Mouse (Mus musculus): Measurements from ENCODE around the gene Prrt4. TPM values are rescaled to one million over a fixed set of nuclear protein-coding genes. Genes with fewer than 3 reads are reported as not detected.

The Prrt4 gene
- polyA plus RNA-seq, 1 experiment from 2014 or later = 1.4 TPM

- no peaks in the 10 kb centered on the region for H3K4me1 ChIP-seq (ENCODE audit: control insufficient read depth, insufficient read depth, low read length)
- H3K27me3 ChIP-seq (ENCODE audit: control insufficient read depth, insufficient read depth, low read length) = no peaks in the 10 kb centered on the region
- no peak for DNase-seq (ENCODE audit: low spot score)
- no peak overlapping the region for H3K9ac ChIP-seq (ENCODE audit: low read length)
- no peak for ATAC-seq (ENCODE audit: insufficient read depth, low FRiP score, low TSS enrichment)
- 71% methylated on average over 7 of the region's 7 CpGs for WGBS
- no peaks in the 10 kb centered on the region for H3K9me3 ChIP-seq (ENCODE audit: control insufficient read depth, low read length)
- H3K4me3 ChIP-seq (ENCODE audit: low read depth, low read length) = no peak overlapping the region
- no peak overlapping the region for H3K4me2 ChIP-seq (ENCODE audit: low read depth)
- no peak overlapping the region for H3K27ac ChIP-seq (ENCODE audit: low read depth, low read length)
- 0 out of 2 replicates have a peak, but pooled peaks cover 2% of the 10 kb centered on the region for H3K36me3 ChIP-seq (ENCODE audit: control insufficient read depth, insufficient read depth, low read length)
Observed at GRCm38 (mm10) chr6:29146641-29147040, 32.7 kb downstream of the Prrt4 start.

GRCm38 (mm10) chr6:29145456-29146307, 33.7 kb downstream of the Prrt4 start:
- H3K27me3 ChIP-seq (ENCODE audit: control insufficient read depth, insufficient read depth, low read length) = no peaks in the 10 kb centered on the region
- H3K4me1 ChIP-seq (ENCODE audit: control insufficient read depth, insufficient read depth, low read length) = no peaks in the 10 kb centered on the region
- no peak overlapping the region for H3K9ac ChIP-seq (ENCODE audit: low read length)
- DNase-seq (ENCODE audit: low spot score) (no peak), ATAC-seq (ENCODE audit: insufficient read depth, low FRiP score, low TSS enrichment) (no peak)
- H3K9me3 ChIP-seq (ENCODE audit: control insufficient read depth, low read length) = no peaks in the 10 kb centered on the region
- no peak overlapping the region for H3K4me3 ChIP-seq (ENCODE audit: low read depth, low read length)
- no peak overlapping the region for H3K27ac ChIP-seq (ENCODE audit: low read depth, low read length)
- 0 out of 2 replicates have a peak, but pooled peaks cover 2% of the 10 kb centered on the region for H3K36me3 ChIP-seq (ENCODE audit: control insufficient read depth, insufficient read depth, low read length)
- H3K4me2 ChIP-seq (ENCODE audit: low read depth) = no peak overlapping the region
- 70% methylated on average over 12 of the region's 12 CpGs for WGBS

GRCm38 (mm10) chr6:29144971-29145370, 34.4 kb downstream of the Prrt4 start:
- WGBS = 83% methylated on average over 3 of the region's 3 CpGs
- ATAC-seq (ENCODE audit: insufficient read depth, low FRiP score, low TSS enrichment) (no peak), DNase-seq (ENCODE audit: low spot score) (no peak)
- Histone ChIP-seq H3K27me3 (ENCODE audit: control insufficient read depth, insufficient read depth, low read length) (no peaks in the 10 kb centered on the region), H3K4me3 (ENCODE audit: low read depth, low read length) (no peak overlapping the region), H3K27ac (ENCODE audit: low read depth, low read length) (no peak overlapping the region), H3K9ac (ENCODE audit: low read length) (no peak overlapping the region), H3K4me1 (ENCODE audit: control insufficient read depth, insufficient read depth, low read length) (no peaks in the 10 kb centered on the region), H3K9me3 (ENCODE audit: control insufficient read depth, low read length) (no peaks in the 10 kb centered on the region), H3K36me3 (ENCODE audit: control insufficient read depth, insufficient read depth, low read length) (0 out of 2 replicates have a peak, but pooled peaks cover 2% of the 10 kb centered on the region), H3K4me2 (ENCODE audit: low read depth) (no peak overlapping the region)

- H3K4me3 ChIP-seq (ENCODE audit: low read depth, low read length) = no peak overlapping the region
- H3K9ac ChIP-seq (ENCODE audit: low read length) = no peak overlapping the region
- H3K36me3 ChIP-seq (ENCODE audit: control insufficient read depth, insufficient read depth, low read length) = 0 out of 2 replicates have a peak, but pooled peaks cover 2% of the 10 kb centered on the region
- peak; percentile 63 for DNase-seq (ENCODE audit: low spot score)
- H3K4me1 ChIP-seq (ENCODE audit: control insufficient read depth, insufficient read depth, low read length) = no peaks in the 10 kb centered on the region
- no peak for ATAC-seq (ENCODE audit: insufficient read depth, low FRiP score, low TSS enrichment)
- no peaks in the 10 kb centered on the region for H3K27me3 ChIP-seq (ENCODE audit: control insufficient read depth, insufficient read depth, low read length)
- no peaks in the 10 kb centered on the region for H3K9me3 ChIP-seq (ENCODE audit: control insufficient read depth, low read length)
- H3K27ac ChIP-seq (ENCODE audit: low read depth, low read length) = no peak overlapping the region
- 51% methylated on average over 5 of the region's 5 CpGs for WGBS
- H3K4me2 ChIP-seq (ENCODE audit: low read depth) = no peak overlapping the region
Observed at GRCm38 (mm10) chr6:29143608-29144007, 35.8 kb downstream of the Prrt4 start.

- ATAC-seq (ENCODE audit: insufficient read depth, low FRiP score, low TSS enrichment) (no peak), DNase-seq (ENCODE audit: low spot score) (no peak)
- no peaks in the 10 kb centered on the region for H3K9me3 ChIP-seq (ENCODE audit: control insufficient read depth, low read length)
- H3K9ac ChIP-seq (ENCODE audit: low read length) = no peak overlapping the region
- H3K36me3 ChIP-seq (ENCODE audit: control insufficient read depth, insufficient read depth, low read length) = peaks cover 2% of the 10 kb centered on the region
- H3K4me2 ChIP-seq (ENCODE audit: low read depth) = no peak overlapping the region
- no peaks in the 10 kb centered on the region for H3K27me3 ChIP-seq (ENCODE audit: control insufficient read depth, insufficient read depth, low read length)
- WGBS = 93% methylated on average over 9 of the region's 9 CpGs
- H3K27ac ChIP-seq (ENCODE audit: low read depth, low read length) = no peak overlapping the region
- no peak overlapping the region for H3K4me3 ChIP-seq (ENCODE audit: low read depth, low read length)
- no peaks in the 10 kb centered on the region for H3K4me1 ChIP-seq (ENCODE audit: control insufficient read depth, insufficient read depth, low read length)
Observed at GRCm38 (mm10) chr6:29137441-29137840, 41.9 kb downstream of the Prrt4 start.

- peaks cover 18% of the 10 kb centered on the region for H3K36me3 ChIP-seq (ENCODE audit: control insufficient read depth, insufficient read depth, low read length)
- H3K27ac ChIP-seq (ENCODE audit: low read depth, low read length) = no peak overlapping the region
- no peaks in the 10 kb centered on the region for H3K27me3 ChIP-seq (ENCODE audit: control insufficient read depth, insufficient read depth, low read length)
- no peak for ATAC-seq (ENCODE audit: insufficient read depth, low FRiP score, low TSS enrichment)
- no peaks in the 10 kb centered on the region for H3K9me3 ChIP-seq (ENCODE audit: control insufficient read depth, low read length)
- no peaks in the 10 kb centered on the region for H3K4me1 ChIP-seq (ENCODE audit: control insufficient read depth, insufficient read depth, low read length)
- H3K4me3 ChIP-seq (ENCODE audit: low read depth, low read length) = no peak overlapping the region
- no peak for DNase-seq (ENCODE audit: low spot score)
- WGBS = 94% methylated on average over 9 of the region's 9 CpGs
- no peak overlapping the region for H3K9ac ChIP-seq (ENCODE audit: low read length)
- no peak overlapping the region for H3K4me2 ChIP-seq (ENCODE audit: low read depth)
Observed at GRCm38 (mm10) chr6:29133100-29133499, 46.3 kb downstream of the Prrt4 start.

- Histone ChIP-seq H3K27me3 (ENCODE audit: control insufficient read depth, insufficient read depth, low read length) (no peaks in the 10 kb centered on the region), H3K36me3 (ENCODE audit: control insufficient read depth, insufficient read depth, low read length) (peaks cover 17% of the 10 kb centered on the region)
- WGBS = 89% methylated on average over 7 of the region's 7 CpGs
Observed at GRCm38 (mm10) chr6:29126878-29127426, 52.4 kb downstream of the Prrt4 start.

GRCm38 (mm10) chr6:29119990-29120389, 59.4 kb downstream of the Prrt4 start:
- no peak overlapping the region for H3K9ac ChIP-seq (ENCODE audit: low read length)
- no peaks in the 10 kb centered on the region for H3K4me1 ChIP-seq (ENCODE audit: control insufficient read depth, insufficient read depth, low read length)
- no peak overlapping the region for H3K27ac ChIP-seq (ENCODE audit: low read depth, low read length)
- no peak for DNase-seq (ENCODE audit: low spot score)
- H3K36me3 ChIP-seq (ENCODE audit: control insufficient read depth, insufficient read depth, low read length) = no peaks in the 10 kb centered on the region; the same call in 1 of the 2 replicates
- no peaks in the 10 kb centered on the region for H3K9me3 ChIP-seq (ENCODE audit: control insufficient read depth, low read length)
- no peaks in the 10 kb centered on the region for H3K27me3 ChIP-seq (ENCODE audit: control insufficient read depth, insufficient read depth, low read length)
- no peak for ATAC-seq (ENCODE audit: insufficient read depth, low FRiP score, low TSS enrichment)
- no peak overlapping the region for H3K4me3 ChIP-seq (ENCODE audit: low read depth, low read length)
- H3K4me2 ChIP-seq (ENCODE audit: low read depth) = no peak overlapping the region
- WGBS = 90% methylated on average over 13 of the region's 13 CpGs

More at GRCm38 (mm10) chr6:29126878-29127426, 52.4 kb downstream of the Prrt4 start:
- Histone ChIP-seq H3K9me3 (ENCODE audit: control insufficient read depth, low read length) (no peaks in the 10 kb centered on the region), H3K4me1 (ENCODE audit: control insufficient read depth, insufficient read depth, low read length) (no peaks in the 10 kb centered on the region), H3K27ac (ENCODE audit: low read depth, low read length) (no peak overlapping the region), H3K4me3 (ENCODE audit: low read depth, low read length) (no peak overlapping the region), H3K9ac (ENCODE audit: low read length) (no peak overlapping the region), H3K4me2 (ENCODE audit: low read depth) (no peak overlapping the region)
- ATAC-seq (ENCODE audit: insufficient read depth, low FRiP score, low TSS enrichment) (no peak), DNase-seq (ENCODE audit: low spot score) (no peak)
